Mouse (Mus musculus): ENCODE results near the gene Vangl1. TPM values are rescaled to one million over a fixed set of nuclear protein-coding genes. Genes with fewer than 3 reads are reported as not detected.

Vangl1 gene
- total RNA-seq, 2 experiments from 2014 or later, result 3.4 to 6.0 TPM

- DNase-seq (ENCODE audit: low spot score in 2 of 2), result no peak
- intact Hi-C loops (cut with DNase I), result no loop called here
Measured at GRCm38 (mm10) chr3:102122046-102122445, 82.4 kb downstream of the Vangl1 start.

GRCm38 (mm10) chr3:102120947-102121346, 83.5 kb downstream of the Vangl1 start:
- DNase-seq (ENCODE audit: low spot score in 2 of 2), result no peak
- intact Hi-C loops (cut with DNase I), result no loop called here

DNA sequence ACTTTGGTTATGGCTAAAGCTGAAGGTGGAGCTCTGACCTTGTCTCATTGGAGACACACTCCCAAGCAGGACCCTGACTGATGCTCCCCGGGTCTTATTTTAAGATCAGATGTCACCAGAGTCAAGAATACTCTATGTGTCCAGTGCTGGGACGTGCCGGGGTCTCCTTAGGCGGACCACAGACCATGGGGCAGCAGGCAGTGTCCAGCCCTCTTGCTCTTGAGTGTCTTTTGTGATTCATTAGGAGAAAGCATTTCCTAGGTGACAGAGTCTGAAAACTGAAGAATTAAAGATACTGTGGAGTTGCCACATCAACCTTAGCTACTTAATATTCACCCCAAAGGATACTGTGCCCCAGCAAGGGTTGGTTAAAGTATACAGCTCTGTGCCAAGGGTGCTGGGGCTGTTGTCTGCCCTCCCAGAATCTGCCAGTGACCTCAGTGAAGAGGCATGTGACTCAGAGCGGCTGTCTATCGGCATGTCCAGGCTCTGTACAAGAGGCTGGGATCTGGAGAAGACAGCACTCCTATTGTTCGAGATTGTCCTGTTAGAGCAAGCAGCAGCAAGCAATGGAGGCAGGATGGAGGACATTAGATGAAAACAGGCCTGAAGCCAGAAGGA, 92.4 kb downstream of the Vangl1 start:
- no peak for DNase-seq (ENCODE audit: low spot score in 2 of 2)
- intact Hi-C loops (cut with DNase I), result no loop called here

DNA sequence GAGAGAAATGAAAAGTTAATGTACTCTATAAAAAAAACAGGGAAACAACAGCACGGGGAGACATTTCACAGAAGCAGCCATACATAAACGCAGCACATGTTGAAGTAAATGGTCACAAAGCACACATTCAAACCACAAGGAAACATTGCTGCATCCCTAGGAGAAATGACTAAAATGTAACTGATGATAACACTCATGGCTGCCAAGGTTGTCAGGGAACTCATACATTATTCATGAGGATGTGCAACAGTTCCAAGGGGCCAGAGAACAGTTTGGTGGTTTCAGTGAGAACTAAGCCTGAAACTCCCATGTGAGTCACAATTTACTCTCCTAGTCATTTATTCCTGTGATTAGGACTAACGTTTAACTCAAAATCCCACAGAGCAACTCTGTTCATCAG, 96.3 kb downstream of the Vangl1 start:
- no peak for DNase-seq (ENCODE audit: low spot score in 2 of 2)
- intact Hi-C loops (cut with DNase I), result no loop called here

DNA sequence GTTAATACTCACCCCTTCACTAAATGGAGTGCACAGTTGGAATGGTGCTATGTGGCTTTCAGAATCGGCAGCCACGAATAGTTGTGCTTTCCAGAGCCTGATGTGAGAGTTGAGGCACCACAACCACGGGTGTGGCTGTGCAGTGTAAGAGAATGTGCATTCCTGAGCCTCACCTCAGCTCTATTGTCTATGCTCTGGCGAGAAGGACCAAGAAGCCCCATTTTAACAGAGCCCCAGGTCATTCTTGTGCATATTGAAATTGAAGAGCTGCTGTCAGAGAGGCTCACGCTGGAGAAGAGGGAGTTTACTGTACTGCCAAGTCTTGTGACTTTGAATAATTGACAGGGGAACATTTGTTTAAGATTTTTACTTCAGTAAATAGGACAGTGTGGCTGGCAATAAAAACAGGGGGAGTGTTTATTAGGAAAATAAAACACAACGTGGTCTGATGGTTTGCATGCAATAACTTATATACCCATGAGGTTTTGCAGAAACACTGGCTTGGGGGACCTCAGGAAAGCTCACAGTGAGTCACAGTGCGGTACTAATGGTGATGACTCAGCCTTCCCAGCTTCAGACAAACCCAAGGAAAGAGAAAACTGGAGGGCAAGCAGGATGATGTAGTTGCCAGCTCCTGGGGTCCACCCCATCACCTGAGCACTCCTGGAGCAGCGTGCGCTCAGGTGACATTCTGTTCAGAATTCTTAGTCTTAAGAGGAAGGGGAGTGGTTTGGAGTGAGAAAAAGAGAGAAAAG, 100.5 kb downstream of the Vangl1 start:
- intact Hi-C loops (cut with DNase I), result no loop called here
- DNase-seq (ENCODE audit: low spot score in 2 of 2), result no peak

Other genes with a start within 250 kb of the Vangl1 start
- under 1 TPM in 1 of 2 experiments, not detected in 1; 0.29 TPM for gene Nhlh2, start 194.6 kb downstream of the Vangl1 start, total RNA-seq (2021)
- 1 to 10 TPM; 1.2 TPM for gene Casq2, start 118.3 kb downstream of the Vangl1 start, total RNA-seq (2021)